Mouse (Mus musculus): ENCODE measurements at regions not wholly inside any gene's neighbourhood (a gene's known extent, or its start where the extent isn't known, plus 50 kb on each side); places are given as distances from the start of the nearest gene placed in this dataset.

DNA sequence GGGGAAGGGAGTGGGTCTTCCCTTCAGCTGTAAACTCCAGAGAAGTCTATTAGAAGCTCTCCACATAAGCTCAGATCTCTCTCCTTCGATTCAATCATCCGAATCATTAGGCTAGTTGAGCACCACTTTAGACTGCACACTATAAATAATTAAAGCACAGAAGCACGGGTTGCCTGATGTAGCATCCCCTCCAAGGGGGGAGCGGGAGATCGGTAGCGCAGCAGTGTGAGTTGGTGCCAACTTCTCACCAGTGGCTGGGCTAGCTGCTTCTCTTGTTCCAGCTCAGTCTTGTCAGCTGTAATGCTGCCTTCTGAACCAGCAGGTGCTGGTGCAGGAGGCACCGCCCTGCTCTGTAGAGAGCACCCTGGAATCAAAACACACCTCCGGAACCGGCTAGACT, 78.6 kb downstream of the A830031A19Rik start:
- Histone ChIP-seq H3K4me3 (ENCODE audit: low read depth, low read length) (no peak overlapping the region), H3K9me3 (ENCODE audit: low read length) (no peaks in the 10 kb centered on the region), H3K27me3 (ENCODE audit: insufficient read depth, low read length) (no peaks in the 10 kb centered on the region), H3K4me2 (ENCODE audit: low read depth, low read length) (no peak overlapping the region), H3K9ac (replicated peaks) (no peak overlapping the region), H3K27ac (ENCODE audit: low read depth) (no peak overlapping the region), H3K36me3 (replicated peaks; ENCODE audit: insufficient read depth, low read length) (no peaks in the 10 kb centered on the region), H3K4me1 (ENCODE audit: insufficient read depth) (no peaks in the 10 kb centered on the region)
- no peak for TF ChIP-seq EP300 (IDR thresholded peaks at IDR 0.05; ENCODE audit: low read depth)
- TF ChIP-seq CTCF (IDR thresholded peaks at IDR 0.05; ENCODE audit: low read depth): no peak
- ATAC-seq: no peak
- WGBS (ENCODE audit: insufficient replicate concordance): 86% methylated on average over 9 of the region's 9 CpGs
- DNase-seq: no peak

DNA sequence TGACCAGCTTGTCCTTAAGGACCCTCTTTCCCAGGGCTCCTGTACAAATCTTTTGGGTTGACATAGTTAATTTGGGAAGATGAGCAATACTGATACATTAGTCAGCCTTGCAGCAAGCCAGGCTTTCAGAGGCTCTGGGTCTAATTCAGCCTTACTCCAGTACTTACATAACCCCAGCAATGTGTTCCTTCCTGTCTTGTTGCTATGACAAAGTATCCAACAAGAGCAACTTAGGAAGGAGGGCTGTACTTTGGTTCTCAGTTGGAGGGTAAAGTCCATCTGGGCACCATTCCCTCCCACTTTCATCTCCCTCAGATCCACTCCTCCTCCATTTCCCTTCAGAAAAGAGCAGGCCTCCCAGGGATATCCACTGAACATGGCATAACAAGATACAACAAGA, 80.7 kb downstream of the A830031A19Rik start:
- no peak overlapping the region for H3K9ac ChIP-seq (replicated peaks)
- no peaks in the 10 kb centered on the region for H3K9me3 ChIP-seq (ENCODE audit: low read length)
- no peak for TF ChIP-seq CTCF (IDR thresholded peaks at IDR 0.05; ENCODE audit: low read depth)
- no peak for TF ChIP-seq EP300 (IDR thresholded peaks at IDR 0.05; ENCODE audit: low read depth)
- DNase-seq (no peak), ATAC-seq (no peak)
- H3K27me3 ChIP-seq (ENCODE audit: insufficient read depth, low read length): no peaks in the 10 kb centered on the region
- no peaks in the 10 kb centered on the region for H3K4me1 ChIP-seq (ENCODE audit: insufficient read depth)
- no peak overlapping the region for H3K27ac ChIP-seq (ENCODE audit: low read depth)
- H3K4me2 ChIP-seq (ENCODE audit: low read depth, low read length): no peak overlapping the region
- no peaks in the 10 kb centered on the region for H3K36me3 ChIP-seq (replicated peaks; ENCODE audit: insufficient read depth, low read length)
- no peak overlapping the region for H3K4me3 ChIP-seq (ENCODE audit: low read depth, low read length)

DNA sequence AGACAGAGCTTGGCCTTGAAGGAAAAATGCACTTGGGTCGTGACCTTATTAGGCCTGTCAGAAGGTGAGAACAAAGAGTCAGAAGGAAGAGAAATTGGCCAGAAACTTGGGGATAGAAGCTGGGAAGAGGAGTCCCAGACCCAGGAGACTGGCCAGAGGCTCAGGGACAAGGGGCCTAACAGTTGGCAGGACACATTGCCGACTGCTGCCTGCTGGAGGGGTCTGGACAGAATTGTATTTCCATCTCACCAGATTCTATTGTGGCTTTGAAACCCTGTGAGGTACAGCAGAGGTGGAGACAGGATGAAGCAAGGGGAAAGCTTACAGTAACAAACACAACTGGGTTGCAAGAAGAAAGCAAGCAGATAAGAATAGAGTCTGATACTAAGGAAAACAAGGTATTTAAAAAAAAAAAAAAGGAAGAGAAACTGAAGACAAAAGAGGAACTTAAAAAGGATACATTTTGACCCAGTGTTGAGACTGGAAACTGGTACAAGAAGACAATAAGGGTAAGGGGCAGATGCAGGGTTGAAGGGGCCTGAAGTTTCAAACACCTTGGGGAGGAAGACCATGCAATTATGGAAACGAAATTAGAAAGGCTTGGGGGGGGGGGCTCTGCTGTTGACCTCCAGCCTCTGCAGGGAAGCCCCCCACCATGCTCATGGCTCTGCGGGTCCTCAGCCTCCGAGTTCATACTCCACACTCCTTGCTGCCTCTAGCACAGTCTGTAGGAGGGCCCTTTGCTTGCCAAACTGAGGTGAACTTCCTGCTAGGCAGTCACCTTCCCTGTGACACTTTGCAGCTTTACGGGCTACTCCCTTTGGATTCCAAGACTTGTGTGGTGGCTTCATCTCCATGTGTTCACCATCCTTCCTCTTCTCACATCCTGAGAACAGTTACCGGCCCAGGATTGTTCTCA, 87.1 kb downstream of the A830031A19Rik start:
- ATAC-seq (no peak), DNase-seq (no peak)
- Histone ChIP-seq H3K9me3 (ENCODE audit: low read length) (no peaks in the 10 kb centered on the region), H3K4me2 (ENCODE audit: low read depth, low read length) (no peak overlapping the region), H3K27me3 (ENCODE audit: insufficient read depth, low read length) (no peaks in the 10 kb centered on the region), H3K36me3 (replicated peaks; ENCODE audit: insufficient read depth, low read length) (no peaks in the 10 kb centered on the region), H3K27ac (ENCODE audit: low read depth) (no peak overlapping the region), H3K9ac (replicated peaks) (no peak overlapping the region), H3K4me3 (ENCODE audit: low read depth, low read length) (no peak overlapping the region), H3K4me1 (ENCODE audit: insufficient read depth) (no peaks in the 10 kb centered on the region)
- 49% methylated on average over 7 of the region's 7 CpGs for WGBS (ENCODE audit: insufficient replicate concordance)
- no peak for TF ChIP-seq EP300 (IDR thresholded peaks at IDR 0.05; ENCODE audit: low read depth)
- TF ChIP-seq CTCF (IDR thresholded peaks at IDR 0.05; ENCODE audit: low read depth): no peak

DNA sequence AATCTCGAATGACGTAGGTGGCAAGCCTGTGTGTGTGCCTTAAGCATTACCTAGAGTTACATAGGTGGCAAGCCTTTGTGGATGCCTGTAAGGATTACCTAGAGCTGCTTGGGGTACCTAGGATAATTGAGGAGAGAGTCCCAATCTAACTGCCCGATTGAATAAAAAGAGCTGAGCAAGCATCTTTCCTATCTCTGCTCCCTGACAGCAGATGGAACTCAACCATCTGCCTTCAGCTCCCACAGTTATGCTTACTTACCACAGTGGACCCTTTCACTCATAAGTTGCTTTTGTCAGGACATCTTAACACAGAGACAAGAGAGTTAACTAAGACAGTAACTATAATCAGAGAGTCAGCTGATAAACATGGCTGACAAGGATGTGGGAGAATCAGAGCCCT, 89.6 kb downstream of the A830031A19Rik start:
- 79% methylated on average over 3 of the region's 3 CpGs for WGBS (ENCODE audit: insufficient replicate concordance)
- H3K4me2 ChIP-seq (ENCODE audit: low read depth, low read length): no peak overlapping the region
- H3K4me1 ChIP-seq (ENCODE audit: insufficient read depth): no peaks in the 10 kb centered on the region
- ATAC-seq: no peak
- no peak overlapping the region for H3K4me3 ChIP-seq (ENCODE audit: low read depth, low read length)
- no peaks in the 10 kb centered on the region for H3K36me3 ChIP-seq (replicated peaks; ENCODE audit: insufficient read depth, low read length)
- no peaks in the 10 kb centered on the region for H3K27me3 ChIP-seq (ENCODE audit: insufficient read depth, low read length)
- no peak for TF ChIP-seq EP300 (IDR thresholded peaks at IDR 0.05; ENCODE audit: low read depth)
- TF ChIP-seq CTCF (IDR thresholded peaks at IDR 0.05; ENCODE audit: low read depth): no peak
- DNase-seq: no peak
- no peak overlapping the region for H3K9ac ChIP-seq (replicated peaks)
- no peaks in the 10 kb centered on the region for H3K9me3 ChIP-seq (ENCODE audit: low read length)
- H3K27ac ChIP-seq (ENCODE audit: low read depth): no peak overlapping the region

DNA sequence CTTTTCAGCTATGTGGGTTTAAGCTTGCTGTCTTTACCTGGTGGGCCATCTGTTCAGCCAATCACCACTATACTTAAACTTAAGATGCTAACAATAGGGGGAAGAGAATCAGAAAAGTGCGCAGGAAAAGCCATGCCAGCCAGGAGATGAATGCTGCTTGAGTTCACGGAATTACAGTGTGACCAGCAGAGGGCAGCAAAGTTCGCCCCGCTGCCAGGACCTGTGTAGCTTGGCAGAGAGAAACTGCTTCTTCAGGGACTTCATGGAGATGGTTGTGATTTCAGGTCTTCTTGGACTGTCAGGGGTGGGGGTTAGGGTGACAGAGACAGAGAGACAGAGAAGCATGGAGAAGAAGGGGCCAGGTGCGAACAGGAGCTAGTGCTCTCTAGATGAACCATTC, 84.3 kb upstream of the Papolg start:
- Histone ChIP-seq H3K27ac (ENCODE audit: low read depth) (no peak overlapping the region), H3K4me1 (ENCODE audit: insufficient read depth) (no peaks in the 10 kb centered on the region), H3K36me3 (replicated peaks; ENCODE audit: insufficient read depth, low read length) (no peaks in the 10 kb centered on the region), H3K9me3 (ENCODE audit: low read length) (no peaks in the 10 kb centered on the region), H3K4me3 (ENCODE audit: low read depth, low read length) (no peak overlapping the region), H3K4me2 (ENCODE audit: low read depth, low read length) (no peak overlapping the region), H3K27me3 (ENCODE audit: insufficient read depth, low read length) (no peaks in the 10 kb centered on the region), H3K9ac (replicated peaks) (no peak overlapping the region)
- WGBS (ENCODE audit: insufficient replicate concordance): 12% methylated on average over 5 of the region's 5 CpGs
- TF ChIP-seq EP300 (IDR thresholded peaks at IDR 0.05; ENCODE audit: low read depth) (no peak), CTCF (IDR thresholded peaks at IDR 0.05; ENCODE audit: low read depth) (peak; percentile 90)
- peak; percentile 76 for DNase-seq
- no peak for ATAC-seq

DNA sequence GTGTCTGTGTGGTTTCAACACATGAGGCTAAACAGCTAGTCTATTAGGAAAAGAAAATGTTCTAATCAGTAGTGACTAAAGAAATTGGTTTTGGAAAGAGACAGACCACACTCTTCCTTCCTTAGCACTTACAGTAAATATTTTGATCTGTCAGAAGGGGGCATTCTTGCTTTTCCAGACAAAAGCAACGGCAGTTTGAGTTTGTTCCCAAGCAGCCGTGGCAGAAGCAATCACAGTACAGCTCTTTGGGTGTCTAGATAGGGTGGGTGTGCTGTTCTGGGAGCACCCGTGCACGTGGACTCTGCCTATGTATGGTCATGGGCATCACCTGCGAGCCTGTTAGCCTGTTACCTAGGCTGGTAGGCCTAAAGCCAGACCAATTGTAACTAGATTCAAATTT, 83.2 kb upstream of the Papolg start:
- Histone ChIP-seq H3K9me3 (ENCODE audit: low read length) (no peaks in the 10 kb centered on the region), H3K9ac (replicated peaks) (no peak overlapping the region), H3K36me3 (replicated peaks; ENCODE audit: insufficient read depth, low read length) (no peaks in the 10 kb centered on the region), H3K27ac (ENCODE audit: low read depth) (no peak overlapping the region), H3K4me1 (ENCODE audit: insufficient read depth) (no peaks in the 10 kb centered on the region), H3K4me2 (ENCODE audit: low read depth, low read length) (no peak overlapping the region), H3K27me3 (ENCODE audit: insufficient read depth, low read length) (no peaks in the 10 kb centered on the region), H3K4me3 (ENCODE audit: low read depth, low read length) (no peak overlapping the region)
- ATAC-seq: no peak
- 53% methylated on average over 5 of the region's 5 CpGs for WGBS (ENCODE audit: insufficient replicate concordance)
- TF ChIP-seq CTCF (IDR thresholded peaks at IDR 0.05; ENCODE audit: low read depth): no peak
- no peak for TF ChIP-seq EP300 (IDR thresholded peaks at IDR 0.05; ENCODE audit: low read depth)
- no peak for DNase-seq

Measured in liver, postnatal 0 days (tissue).